Mouse (Mus musculus) liver, adult 2 months (tissue): Measurements from ENCODE around the gene Spint5.

Source experiments
- CTCF ChIP-seq: fragments of 200-500 bp; IDR thresholded peaks from 2 replicates; pipeline ENCODE4 v1.5.1; 2011; ENCODE audit warnings: low read depth, low read length, control low read depth
- POLR2A ChIP-seq: fragments of 200-500 bp; IDR thresholded peaks from 2 replicates; pipeline ENCODE4 v1.6.1; 2011; ENCODE audit warnings: low read length, control low read depth; ENCODE audit not compliant: insufficient read depth; ENCODE audit errors: extremely low read depth

GRCm38 (mm10) chr2:164698201-164698600 is 16.9 kb upstream of the Spint5 start, which contains the start of gene Spint4:
- TF ChIP-seq CTCF, result no peak
- TF ChIP-seq POLR2A, result no peak
